Mouse (Mus musculus): ENCODE results near the gene Cntnap5b.
A peak's percentile ranks its signal among the peaks of the same experiment; 100 is the strongest.
"Not testable (repeated sequence)": the region's sequence is repeated elsewhere in the genome, so short reads cannot be mapped to it uniquely, and the experiment has no call there.

The Cntnap5b gene

GRCm38 (mm10) chr1:99772614-99773013 lies at the start of gene Cntnap5b:
Gene Cntnap5b, plus strand, starts transcription at chr1:99772765.
- no peak for DNase-seq (ENCODE audit: low spot score)

GRCm38 (mm10) chr1:99759996-99760395 lies 12.6 kb upstream of the Cntnap5b start:
- DNase-seq (ENCODE audit: low spot score), result no peak

- DNase-seq (ENCODE audit: low spot score), result peak; percentile 41
Measured at GRCm38 (mm10) chr1:99772183-99772582, 382 bp upstream of the Cntnap5b start.

- peak; percentile 25 for DNase-seq (ENCODE audit: low spot score)
Measured at GRCm38 (mm10) chr1:99774144-99774543, 1.6 kb downstream of the Cntnap5b start.

- no peak for DNase-seq (ENCODE audit: low spot score)
Measured at GRCm38 (mm10) chr1:99813334-99814110, 41.0 kb downstream of the Cntnap5b start.

- no peak for DNase-seq (ENCODE audit: low spot score)
Measured at GRCm38 (mm10) chr1:99872344-99872743, 99.8 kb downstream of the Cntnap5b start.

GRCm38 (mm10) chr1:99907774-99908173 lies 135.2 kb downstream of the Cntnap5b start:
- DNase-seq (ENCODE audit: low spot score), result no peak

GRCm38 (mm10) chr1:99943515-99943914 lies 170.9 kb downstream of the Cntnap5b start:
- no peak for DNase-seq (ENCODE audit: low spot score)

- no peak for DNase-seq (ENCODE audit: low spot score)
Measured at GRCm38 (mm10) chr1:99959428-99959987, 186.9 kb downstream of the Cntnap5b start.

- DNase-seq (ENCODE audit: low spot score), result no peak
Measured at GRCm38 (mm10) chr1:99967300-99968089, 194.9 kb downstream of the Cntnap5b start.

- no peak for DNase-seq (ENCODE audit: low spot score)
Measured at GRCm38 (mm10) chr1:99970184-99971086, 197.9 kb downstream of the Cntnap5b start.

GRCm38 (mm10) chr1:100001226-100001625 lies 228.7 kb downstream of the Cntnap5b start:
- DNase-seq (ENCODE audit: low spot score), result not testable (repeated sequence)

GRCm38 (mm10) chr1:100006021-100006745 lies 233.6 kb downstream of the Cntnap5b start:
- DNase-seq (ENCODE audit: low spot score), result no peak

- DNase-seq (ENCODE audit: low spot score), result no peak
Measured at GRCm38 (mm10) chr1:100041808-100042207, 269.2 kb downstream of the Cntnap5b start.

- no peak for DNase-seq (ENCODE audit: low spot score)
Measured at GRCm38 (mm10) chr1:100079812-100080211, 307.2 kb downstream of the Cntnap5b start.

GRCm38 (mm10) chr1:100100516-100100915 lies 328.0 kb downstream of the Cntnap5b start:
- DNase-seq (ENCODE audit: low spot score), result no peak

- no peak for DNase-seq (ENCODE audit: low spot score)
Measured at GRCm38 (mm10) chr1:100101017-100101416, 328.5 kb downstream of the Cntnap5b start.

- no peak for DNase-seq (ENCODE audit: low spot score)
Measured at GRCm38 (mm10) chr1:100104343-100104742, 331.8 kb downstream of the Cntnap5b start.

GRCm38 (mm10) chr1:100122410-100122935 lies 349.9 kb downstream of the Cntnap5b start:
- DNase-seq (ENCODE audit: low spot score), result no peak

- no peak for DNase-seq (ENCODE audit: low spot score)
Measured at GRCm38 (mm10) chr1:100163588-100164357, 391.2 kb downstream of the Cntnap5b start.
